Mouse (Mus musculus) kidney, postnatal 0 days (tissue): ENCODE results near the gene Klhl1. TPM values are rescaled to one million over a fixed set of nuclear protein-coding genes. Genes with fewer than 3 reads are reported as not detected.

Experiments used
- ATAC-seq: fragments of 200-750 bp; cut with Nextera tagmentation; replicated peaks from 2 replicates; pipeline ENCODE4 v1.8.0; 2017; ENCODE audit warnings: low read depth, moderate number of reproducible peaks, moderate TSS enrichment, moderate library complexity; ENCODE audit not compliant: low FRiP score
- DNase-seq: peaks from one replicate; pipeline ENCODE4 v3.0.0-alpha.2; 2016; ENCODE audit warnings: low spot score
- H3K27ac ChIP-seq: fragments of 300-500 bp; sonication (generic); 2 replicates; pipeline ENCODE4 v1.5.1; 2014; ENCODE audit warnings: mild to moderate bottlenecking
- H3K27me3 ChIP-seq: fragments of 300-500 bp; sonication (generic); 2 replicates; pipeline ENCODE4 v1.6.1; 2014; ENCODE audit warnings: low read length, mixed read lengths; ENCODE audit not compliant: insufficient read depth
- H3K36me3 ChIP-seq: fragments of 300-500 bp; sonication (generic); 2 replicates; pipeline ENCODE4 v1.6.1; 2014; ENCODE audit warnings: low read length, mixed read lengths; ENCODE audit not compliant: insufficient read depth
- H3K4me1 ChIP-seq: fragments of 300-500 bp; sonication (generic); replicated peaks from 2 replicates; pipeline ENCODE4 v1.6.1; 2014; ENCODE audit warnings: antibody characterized with exemption, low read length, mixed read lengths; ENCODE audit not compliant: insufficient read depth
- H3K4me2 ChIP-seq: fragments of 300-500 bp; sonication (generic); 2 replicates; pipeline ENCODE4 v1.6.1; 2014; ENCODE audit warnings: mild to moderate bottlenecking, low read length, moderate library complexity, mixed read lengths
- H3K4me3 ChIP-seq: fragments of 300-500 bp; sonication (generic); replicated peaks from 2 replicates; pipeline ENCODE4 v1.5.1; 2014; ENCODE audit warnings: low read depth, low read length
- H3K9ac ChIP-seq: fragments of 300-500 bp; sonication (generic); 2 replicates; pipeline ENCODE4 v1.6.1; 2014; ENCODE audit warnings: low read depth, low read length
- H3K9me3 ChIP-seq: fragments of 300-500 bp; sonication (generic); replicated peaks from 2 replicates; pipeline ENCODE4 v1.6.1; 2016; ENCODE audit warnings: low read length, inconsistent platforms, mixed read lengths
- CTCF ChIP-seq: IDR thresholded peaks from 2 replicates; pipeline ENCODE4 v1.5.1; 2016; ENCODE audit warnings: antibody characterized with exemption, low read depth, mild to moderate bottlenecking, moderate library complexity
- WGBS: fragments of 180-500 bp; shearing (Covaris S2); extraction: QIAGEN DNeasy Blood & Tissue Kit; methylation state at CpG from one replicate; pipeline ENCODE4 v1.1.7; 2014; 5-methylcytosine and 5-hydroxymethylcytosine counted together
- polyA plus RNA-seq: library from polyadenylated mRNA; unstranded; fragments of >200 nt; fragmentation: Nextera tagmentation; extraction: Ambion mirVana; gene quantifications from 2 replicates; pipeline ENCODE4 v1.2.1, GENCODE M21; 2015

Klhl1 gene
- 0.01 TPM in 1 of 2 replicates, not detected in the other for polyA plus RNA-seq

DNA sequence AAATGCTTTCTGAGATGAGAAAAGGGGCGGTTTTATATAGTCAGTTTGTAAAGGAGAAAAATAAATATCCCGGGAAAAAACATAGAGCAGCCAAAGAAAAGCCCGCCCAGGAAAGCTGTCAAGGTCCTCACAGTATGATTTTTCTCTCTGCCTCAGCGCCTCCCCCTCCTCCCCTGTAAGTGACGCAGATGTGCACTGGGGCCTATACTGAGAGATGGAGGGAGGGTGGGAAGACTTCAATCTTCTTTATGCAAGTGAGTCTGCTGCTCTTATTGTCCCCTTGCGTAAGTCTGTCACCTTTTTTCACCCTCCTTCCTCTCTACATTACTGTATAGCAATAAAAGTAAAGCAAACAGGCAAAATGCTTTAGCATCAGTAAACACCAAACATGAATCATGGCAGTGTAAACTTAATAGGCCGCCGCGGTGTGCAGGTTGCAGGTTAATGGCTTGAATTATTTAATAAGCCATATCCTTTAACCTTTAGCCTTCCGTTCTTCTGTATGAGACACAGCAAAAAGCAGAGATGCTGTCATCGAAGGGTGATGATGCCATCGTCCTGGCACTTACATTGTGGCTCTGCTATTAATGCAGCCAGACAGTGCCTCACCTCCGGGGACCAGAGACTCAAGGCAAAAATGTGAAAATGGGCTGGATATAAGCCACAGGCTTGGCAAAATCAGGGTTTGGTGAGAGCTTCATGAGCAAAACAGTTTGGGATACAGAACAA lies at the start of gene Klhl1:
TSS of gene Klhl1 (minus strand) at position 149 of the 729 bp plus-strand sequence.
- 37% methylated on average over 13 of the region's 13 CpGs for WGBS

DNA sequence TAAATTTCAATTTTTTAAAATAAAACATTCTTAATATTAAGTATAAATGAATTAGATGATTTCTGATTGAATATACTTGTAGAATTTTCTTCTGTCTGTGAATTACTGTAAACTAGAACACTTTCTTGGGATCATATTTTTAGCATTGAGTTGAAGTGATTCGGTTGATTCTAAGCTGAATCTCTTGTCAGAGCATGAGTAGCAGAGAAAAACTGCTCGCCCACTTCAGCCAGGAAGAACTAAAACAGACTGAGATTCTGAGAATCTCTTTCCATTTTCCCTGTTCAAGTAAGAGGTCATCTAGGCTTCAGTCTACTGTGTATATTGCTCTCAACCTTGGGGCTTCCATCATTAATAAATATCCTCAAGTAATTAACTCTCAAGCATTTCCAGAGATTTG lies 34.8 kb upstream of the Klhl1 start:
- DNase-seq, result no peak
- no peak for ATAC-seq
- H3K4me3 ChIP-seq, result no peak overlapping the region
- WGBS, result 81% methylated on average over 2 of the region's 2 CpGs
- H3K9ac ChIP-seq, result no peak overlapping the region
- no peak overlapping the region for H3K4me2 ChIP-seq
- no peaks in the 10 kb centered on the region for H3K4me1 ChIP-seq
- no peaks in the 10 kb centered on the region for H3K9me3 ChIP-seq
- no peak for TF ChIP-seq CTCF
- H3K27ac ChIP-seq, result no peak overlapping the region
- H3K27me3 ChIP-seq, result no peaks in the 10 kb centered on the region
- no peaks in the 10 kb centered on the region for H3K36me3 ChIP-seq

More for the DNA sequence above, at the start of gene Klhl1:
- peak within 1 kb of the TSS; percentile 60 for H3K4me2 ChIP-seq
- peak within 1 kb of the TSS; percentile 31 for H3K4me3 ChIP-seq
- no peaks in the 10 kb centered on the region for H3K9me3 ChIP-seq
- H3K27ac ChIP-seq, result no peak within 1 kb of the TSS
- peaks cover 6% of the 10 kb centered on the region for H3K4me1 ChIP-seq
- ATAC-seq (peak; percentile 40; the same call in 1 of the 2 replicates), DNase-seq (no peak)
- no peak within 1 kb of the TSS for H3K9ac ChIP-seq
- no peak for TF ChIP-seq CTCF
- H3K36me3 ChIP-seq, result no peaks in the 10 kb centered on the region
- H3K27me3 ChIP-seq, result 0 out of 2 replicates have a peak, but pooled peaks cover 3% of the 10 kb centered on the region

DNA sequence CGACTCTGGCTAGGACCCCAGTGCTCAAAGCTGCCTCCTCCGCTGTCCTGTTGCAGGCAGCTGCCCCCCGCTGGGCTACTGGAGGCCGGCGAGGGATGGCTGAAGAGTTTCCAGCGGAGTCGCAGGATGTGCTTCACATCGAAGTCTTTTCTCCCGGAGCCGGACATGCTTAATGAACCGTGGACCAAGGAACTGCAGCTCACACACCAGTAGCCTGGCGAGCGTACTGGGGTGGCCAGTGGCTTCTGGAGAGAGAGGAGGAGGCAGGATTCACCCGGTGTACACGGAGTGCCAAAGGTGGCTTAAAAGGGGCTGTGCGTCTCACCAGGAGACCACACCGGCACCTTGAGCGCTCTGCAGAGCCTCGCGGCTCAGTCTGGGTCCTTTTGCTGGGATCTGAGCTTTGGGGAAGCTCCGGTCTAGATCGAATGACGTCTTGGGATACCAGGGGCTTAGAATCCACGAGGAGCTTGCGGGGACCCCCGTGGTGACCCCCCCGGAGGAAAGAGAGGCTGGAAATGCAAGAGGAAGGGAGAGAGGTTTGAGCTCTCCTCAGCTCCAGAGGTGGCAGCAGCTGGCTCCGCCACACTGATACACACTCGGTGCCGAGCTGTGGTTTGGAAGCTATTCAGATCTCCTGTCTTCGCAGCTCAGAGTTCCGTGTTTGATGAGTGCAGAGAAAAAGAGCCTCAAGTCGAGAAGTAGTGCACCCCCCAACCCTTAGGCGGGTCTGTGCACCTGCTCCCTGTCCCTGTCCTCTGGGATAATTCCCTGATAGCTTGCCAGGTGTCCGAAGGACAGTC lies 550 bp downstream of the Klhl1 start:
- DNase-seq, result peak; percentile 42
- 0 out of 2 replicates have a peak, but pooled peaks cover 3% of the 10 kb centered on the region for H3K27me3 ChIP-seq
- H3K27ac ChIP-seq, result no peak overlapping the region
- H3K4me3 ChIP-seq, result peak overlapping the region; percentile 31
- TF ChIP-seq CTCF, result no peak
- no peaks in the 10 kb centered on the region for H3K9me3 ChIP-seq
- H3K4me1 ChIP-seq, result peaks cover 6% of the 10 kb centered on the region
- H3K4me2 ChIP-seq, result peak overlapping the region; percentile 60
- no peak overlapping the region for H3K9ac ChIP-seq
- no peaks in the 10 kb centered on the region for H3K36me3 ChIP-seq
- 1% methylated on average over 35 of the region's 35 CpGs for WGBS
- peak; percentile 61 for ATAC-seq

DNA sequence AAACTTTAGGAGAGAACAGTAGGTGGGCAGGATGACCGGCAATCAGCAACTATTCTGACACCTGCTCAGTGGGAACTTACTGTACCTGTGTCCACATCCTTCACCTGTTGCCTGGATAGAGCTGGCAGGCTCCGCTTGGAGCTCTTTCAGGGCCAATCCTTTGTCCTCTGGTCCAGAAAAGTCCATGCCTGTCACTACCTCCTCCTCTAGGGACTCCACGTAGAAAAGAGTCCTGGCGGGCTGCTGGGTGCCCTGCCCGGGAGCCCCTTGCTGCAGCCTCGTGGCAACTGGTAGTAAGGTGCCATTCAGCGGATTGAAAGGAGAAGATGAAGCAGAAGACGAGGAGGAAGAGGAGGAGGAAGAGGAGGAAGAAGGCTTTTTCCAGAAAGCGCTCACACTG lies 1.2 kb downstream of the Klhl1 start:
- H3K4me1 ChIP-seq, result peaks cover 6% of the 10 kb centered on the region
- ATAC-seq (no peak), DNase-seq (no peak)
- 0 out of 2 replicates have a peak, but pooled peaks cover 3% of the 10 kb centered on the region for H3K27me3 ChIP-seq
- TF ChIP-seq CTCF, result no peak
- H3K9ac ChIP-seq, result no peak overlapping the region
- no peak overlapping the region for H3K27ac ChIP-seq
- peak overlapping the region; percentile 60 for H3K4me2 ChIP-seq
- H3K9me3 ChIP-seq, result no peaks in the 10 kb centered on the region
- 7% methylated on average over 9 of the region's 9 CpGs for WGBS
- H3K36me3 ChIP-seq, result no peaks in the 10 kb centered on the region
- peak overlapping the region; percentile 31 for H3K4me3 ChIP-seq

DNA sequence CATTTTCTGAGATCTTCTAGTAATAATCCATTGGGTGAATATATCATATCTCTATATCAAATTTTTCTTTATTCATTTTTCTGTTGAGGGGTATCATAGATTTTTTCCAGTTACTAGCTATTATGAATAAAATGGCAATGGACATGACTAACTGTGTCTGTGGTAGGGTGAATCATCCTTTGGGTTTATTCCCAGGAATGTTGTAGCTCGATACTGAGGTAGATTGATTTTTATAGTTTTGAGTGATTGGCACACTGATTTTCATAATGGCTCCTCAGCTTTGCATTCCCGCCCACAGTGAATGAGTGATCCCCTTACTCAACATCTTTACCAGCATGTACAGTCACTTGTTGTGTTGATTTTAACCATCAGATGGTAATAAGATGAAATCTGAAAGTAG lies 19.0 kb downstream of the Klhl1 start:
- Histone ChIP-seq H3K4me1 (no peaks in the 10 kb centered on the region), H3K27me3 (no peaks in the 10 kb centered on the region), H3K27ac (no peak overlapping the region), H3K9me3 (no peaks in the 10 kb centered on the region), H3K4me3 (no peak overlapping the region), H3K36me3 (no peaks in the 10 kb centered on the region), H3K9ac (no peak overlapping the region), H3K4me2 (no peak overlapping the region)
- DNase-seq (no peak), ATAC-seq (no peak)
- WGBS, result 87% methylated on average over 2 of the region's 2 CpGs
- no peak for TF ChIP-seq CTCF

DNA sequence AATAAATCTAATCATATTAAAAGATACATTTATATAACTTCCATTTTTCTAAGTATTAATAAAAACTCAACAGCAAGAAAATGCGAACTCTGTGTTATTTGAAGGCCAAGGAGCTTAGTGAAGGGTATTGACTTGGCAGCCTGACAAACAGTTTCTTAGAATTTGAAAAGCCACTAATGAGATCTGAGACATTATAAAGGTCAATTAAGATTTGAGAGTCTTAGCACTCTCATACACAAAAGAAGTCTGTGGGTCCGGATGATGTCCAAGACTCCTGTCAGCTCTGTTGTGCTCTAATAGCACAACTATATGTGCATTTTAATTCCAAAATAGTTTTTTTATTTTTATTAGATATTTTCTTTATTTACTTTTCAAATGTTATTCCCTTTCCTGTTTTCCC lies 47.1 kb downstream of the Klhl1 start:
- ATAC-seq, result no peak
- no peak for DNase-seq
- Histone ChIP-seq H3K4me3 (no peak overlapping the region), H3K9ac (no peak overlapping the region), H3K4me2 (no peak overlapping the region), H3K36me3 (no peaks in the 10 kb centered on the region), H3K27me3 (no peaks in the 10 kb centered on the region), H3K9me3 (no peaks in the 10 kb centered on the region), H3K4me1 (no peaks in the 10 kb centered on the region), H3K27ac (no peak overlapping the region)
- WGBS, result 90% methylated on average over 2 of the region's 2 CpGs
- no peak for TF ChIP-seq CTCF
